Mouse (Mus musculus) megakaryocyte, embryonic 14.5 days (primary cell): ENCODE measurements around the gene Zc3h18.

Experiments used
- FLI1 ChIP-seq: IDR thresholded peaks from 2 replicates; pipeline ENCODE4 v1.6.1; 2012; ENCODE audit warnings: low read length, inconsistent platforms, mixed read lengths
- GATA1 ChIP-seq: IDR thresholded peaks from 3 replicates; pipeline ENCODE4 v1.6.1; 2012; ENCODE audit warnings: mixed read lengths, low read length, inconsistent platforms, borderline replicate concordance

- no peak for TF ChIP-seq GATA1
- TF ChIP-seq FLI1, result no peak
These were observed 17.2 kb upstream of the Zc3h18 start for GRCm38 (mm10) chr8:122359111-122359775.
